Mouse (Mus musculus): ENCODE results near the gene Prok2.

GRCm38 (mm10) chr6:99692916-99693841 lies 33.0 kb downstream of the Prok2 start:
- no peak for TF ChIP-seq CTCF (IDR thresholded peaks at IDR 0.05; ENCODE audit: insufficient read depth, low read length)
- TF ChIP-seq POLR2A (IDR thresholded peaks at IDR 0.05; ENCODE audit: borderline replicate concordance, extremely low read depth, low read depth, low read length) = no peak
